Mouse (Mus musculus) embryo, embryonic 10 days (tissue): ENCODE data around the gene Syngap1.
"Not testable (repeated sequence)": the region's sequence is repeated elsewhere in the genome, so short reads cannot be mapped to it uniquely, and the experiment has no call there.

Source experiments
- DNase-seq: peaks from one replicate; pipeline ENCODE4 v3.0.0-alpha.2; 2015; ENCODE audit warnings: low spot score

Syngap1 gene

GRCm38 (mm10) chr17:26956309-26956708 is 15.3 kb downstream of the Syngap1 start:
- DNase-seq, result no peak

- DNase-seq, result no peak
These were observed 15.8 kb downstream of the Syngap1 start for GRCm38 (mm10) chr17:26956895-26957294.

- no peak for DNase-seq
These were observed 16.8 kb downstream of the Syngap1 start for GRCm38 (mm10) chr17:26957872-26958271.

GRCm38 (mm10) chr17:26958880-26959279 is 17.8 kb downstream of the Syngap1 start:
- DNase-seq, result no peak

GRCm38 (mm10) chr17:26959815-26960214 is 18.8 kb downstream of the Syngap1 start:
- DNase-seq, result no peak

- DNase-seq, result no peak
These were observed 20.7 kb downstream of the Syngap1 start for GRCm38 (mm10) chr17:26961572-26962240.

- DNase-seq, result no peak
These were observed 25.9 kb downstream of the Syngap1 start for GRCm38 (mm10) chr17:26966993-26967392.

- no peak for DNase-seq
These were observed 26.4 kb downstream of the Syngap1 start for GRCm38 (mm10) chr17:26967477-26967876.

- DNase-seq, result no peak
These were observed 27.2 kb downstream of the Syngap1 start for GRCm38 (mm10) chr17:26968200-26968611.

GRCm38 (mm10) chr17:26969257-26969656 is 28.2 kb downstream of the Syngap1 start:
- no peak for DNase-seq

GRCm38 (mm10) chr17:26970221-26970620 is 29.2 kb downstream of the Syngap1 start:
- no peak for DNase-seq

GRCm38 (mm10) chr17:26971247-26971905 is 30.3 kb downstream of the Syngap1 start:
- no peak for DNase-seq

- DNase-seq, result no peak
These were observed 31.1 kb downstream of the Syngap1 start for GRCm38 (mm10) chr17:26972107-26972506.

- peak; percentile 98 for DNase-seq
These were observed 31.9 kb downstream of the Syngap1 start, which contains the start of gene Zbtb9 for GRCm38 (mm10) chr17:26972703-26973574. Zbtb9 (plus strand) TSS chr17:26973167.

GRCm38 (mm10) chr17:26974547-26974946 is 33.5 kb downstream of the Syngap1 start:
- DNase-seq, result no peak

- DNase-seq, result no peak
These were observed 34.4 kb downstream of the Syngap1 start for GRCm38 (mm10) chr17:26975415-26975814.

- DNase-seq, result not testable (repeated sequence)
These were observed 36.3 kb downstream of the Syngap1 start for GRCm38 (mm10) chr17:26977354-26977753.

GRCm38 (mm10) chr17:26979426-26979825 is 38.4 kb downstream of the Syngap1 start:
- no peak for DNase-seq

GRCm38 (mm10) chr17:26981050-26981449 is 40.0 kb downstream of the Syngap1 start:
- no peak for DNase-seq

GRCm38 (mm10) chr17:26983382-26983781 is 42.3 kb downstream of the Syngap1 start:
- DNase-seq, result no peak

- DNase-seq, result no peak
These were observed 44.6 kb downstream of the Syngap1 start for GRCm38 (mm10) chr17:26985503-26986179.

GRCm38 (mm10) chr17:26990521-26990920 is 49.5 kb downstream of the Syngap1 start:
- DNase-seq, result no peak
